Mouse (Mus musculus) MEL (cell line): ENCODE results near the gene Lmnb2. TPM values are rescaled to one million over a fixed set of nuclear protein-coding genes. Genes with fewer than 3 reads are reported as not detected.

ENCODE experiments used
- DNase-seq: peaks from one replicate; pipeline ENCODE4 v3.0.0; 2011; ENCODE audit warnings: low read depth, low spot score
- H3K27ac ChIP-seq: 2 replicates; pipeline ENCODE4 v1.5.1; 2012; ENCODE audit warnings: low read depth, mild to moderate bottlenecking, control low read depth, low read length, moderate library complexity; ENCODE audit not compliant: control insufficient read depth
- H3K27me3 ChIP-seq, 2 experiments: fragments of 150-350 bp in 1 of 2; sonication (generic) in 1 of 2; 2 replicates each; pipeline ENCODE4 v1.6.1; 2012; ENCODE audit warnings: low read length in 2 of 2, mild to moderate bottlenecking in 2 of 2, improper control_type of control experiment in 1 of 2, moderate library complexity in 1 of 2; ENCODE audit not compliant: insufficient read depth in 2 of 2, control insufficient read depth in 1 of 2
- H3K36me3 ChIP-seq, 2 experiments: 2 replicates each; pipeline ENCODE4 v1.6.1; 2012 to 2014; ENCODE audit warnings: low read length in 2 of 2, improper control_type of control experiment in 1 of 2, inconsistent platforms in 1 of 2, mild to moderate bottlenecking in 1 of 2; ENCODE audit not compliant: insufficient read depth in 2 of 2, control insufficient read depth in 1 of 2
- H3K4me1 ChIP-seq, 2 experiments: fragments of 150-350 bp in 1 of 2; sonication (generic) in 1 of 2; 2 replicates each; pipeline ENCODE4 v1.6.1; 2012; ENCODE audit warnings: low read length in 2 of 2, improper control_type of control experiment in 1 of 2, mild to moderate bottlenecking in 1 of 2; ENCODE audit not compliant: insufficient read depth in 2 of 2, control insufficient read depth in 1 of 2
- H3K4me3 ChIP-seq, 2 experiments: fragments of 150-350 bp in 1 of 2; sonication (generic) in 1 of 2; 2 replicates each; pipeline ENCODE4 v1.5.1; 2012; ENCODE audit warnings: low read depth in 2 of 2, low read length in 2 of 2, mild to moderate bottlenecking in 2 of 2, moderate library complexity in 2 of 2, control low read depth in 1 of 2, improper control_type of control experiment in 1 of 2; ENCODE audit not compliant: control insufficient read depth in 1 of 2, insufficient read depth in 1 of 2
- H3K79me2 ChIP-seq: 2 replicates; pipeline ENCODE4 v1.6.1; 2012; ENCODE audit warnings: mild to moderate bottlenecking, low read length, moderate library complexity; ENCODE audit not compliant: control insufficient read depth, poor library complexity, insufficient read depth
- H3K9ac ChIP-seq: 2 replicates; pipeline ENCODE4 v1.6.1; 2012; ENCODE audit warnings: low read depth, mild to moderate bottlenecking, control low read depth, low read length, moderate library complexity; ENCODE audit not compliant: control insufficient read depth, poor library complexity, severe bottlenecking
- H3K9me3 ChIP-seq: fragments of 150-350 bp; sonication (generic); replicated peaks from 2 replicates; pipeline ENCODE4 v1.6.1; 2012; ENCODE audit warnings: mild to moderate bottlenecking, low read length, improper control_type of control experiment, moderate library complexity; ENCODE audit not compliant: insufficient read depth
- BHLHE40 ChIP-seq: IDR thresholded peaks from 2 replicates; pipeline ENCODE4 v1.6.1; 2012; ENCODE audit warnings: low read depth, mild to moderate bottlenecking, inconsistent platforms, low read length, improper control_type of control experiment, borderline replicate concordance
- CHD2 ChIP-seq: IDR thresholded peaks from 2 replicates; pipeline ENCODE4 v1.6.1; 2011; ENCODE audit warnings: low read length, improper control_type of control experiment
- CTCF ChIP-seq, 3 experiments: IDR thresholded peaks in 2 of 3; conservative IDR thresholded peaks in 1 of 3; 2 replicates each; pipeline ENCODE4 v1.5.1; 2011 to 2012; ENCODE audit warnings: low read length in 3 of 3, low read depth in 2 of 3, mild to moderate bottlenecking in 2 of 3, improper control_type of control experiment in 1 of 3, inconsistent platforms in 1 of 3, mixed read lengths in 1 of 3, moderate library complexity in 1 of 3; ENCODE audit not compliant: control insufficient read depth in 1 of 3, insufficient read depth in 1 of 3, poor library complexity in 1 of 3, severe bottlenecking in 1 of 3
- ELF1 ChIP-seq: IDR thresholded peaks from 2 replicates; pipeline ENCODE4 v1.6.1; 2014; ENCODE audit warnings: low read depth, mild to moderate bottlenecking, inconsistent platforms, low read length, improper control_type of control experiment, moderate library complexity
- EP300 ChIP-seq, 2 experiments: IDR thresholded peaks; 2 replicates each; pipeline ENCODE4 v1.6.1; 2011; ENCODE audit warnings: improper control_type of control experiment in 2 of 2, low read length in 2 of 2, low read depth in 1 of 2, mild to moderate bottlenecking in 1 of 2
- ETS1 ChIP-seq: IDR thresholded peaks from 2 replicates; pipeline ENCODE4 v1.6.1; 2012; ENCODE audit warnings: low read depth, mild to moderate bottlenecking, inconsistent platforms, low read length, improper control_type of control experiment, moderate library complexity
- GABPA ChIP-seq: IDR thresholded peaks from 2 replicates; pipeline ENCODE4 v1.6.1; 2012; ENCODE audit warnings: low read depth, mild to moderate bottlenecking, inconsistent platforms, low read length, improper control_type of control experiment, moderate library complexity
- GATA1 ChIP-seq: IDR thresholded peaks from 2 replicates; pipeline ENCODE4 v1.6.1; 2011; ENCODE audit warnings: low read depth, low read length, improper control_type of control experiment
- HCFC1 ChIP-seq: IDR thresholded peaks from 2 replicates; pipeline ENCODE4 v1.6.1; 2012; ENCODE audit warnings: low read depth, mild to moderate bottlenecking, inconsistent platforms, low read length, improper control_type of control experiment, moderate library complexity
- JUND ChIP-seq: IDR thresholded peaks from 2 replicates; pipeline ENCODE4 v1.6.1; 2011; ENCODE audit warnings: low read depth, mild to moderate bottlenecking, improper control_type of control experiment, low read length
- MAX ChIP-seq: IDR thresholded peaks from 2 replicates; pipeline ENCODE4 v1.6.1; 2011; ENCODE audit warnings: low read length, improper control_type of control experiment
- MAZ ChIP-seq: IDR thresholded peaks from 2 replicates; pipeline ENCODE4 v1.6.1; 2012; ENCODE audit warnings: low read depth, mild to moderate bottlenecking, inconsistent platforms, low read length, improper control_type of control experiment
- MEF2A ChIP-seq: IDR thresholded peaks from 2 replicates; pipeline ENCODE4 v1.6.1; 2014; ENCODE audit warnings: low read depth, mild to moderate bottlenecking, inconsistent platforms, low read length, improper control_type of control experiment; ENCODE audit not compliant: poor library complexity, insufficient replicate concordance, severe bottlenecking; ENCODE audit errors: extremely low read depth
- MXI1 ChIP-seq: IDR thresholded peaks from 2 replicates; pipeline ENCODE4 v1.6.1; 2011; ENCODE audit warnings: mild to moderate bottlenecking, low read depth, low read length, improper control_type of control experiment
- MYB ChIP-seq: IDR thresholded peaks from 2 replicates; pipeline ENCODE4 v1.6.1; 2011; ENCODE audit warnings: mild to moderate bottlenecking, low read depth, low read length, improper control_type of control experiment
- NRF1 ChIP-seq: IDR thresholded peaks from 2 replicates; pipeline ENCODE4 v1.6.1; 2014; ENCODE audit warnings: low read depth, mild to moderate bottlenecking, inconsistent platforms, low read length, improper control_type of control experiment, moderate library complexity; ENCODE audit not compliant: poor library complexity, insufficient read depth, severe bottlenecking
- POLR2A ChIP-seq, 2 experiments: IDR thresholded peaks; 2 replicates each; pipeline ENCODE4 v1.6.1; 2011 to 2012; ENCODE audit warnings: low read length in 2 of 2, mild to moderate bottlenecking in 2 of 2, control low read depth in 1 of 2, improper control_type of control experiment in 1 of 2, low read depth in 1 of 2, moderate library complexity in 1 of 2; ENCODE audit not compliant: control insufficient read depth in 1 of 2, insufficient read depth in 1 of 2, poor library complexity in 1 of 2
- POLR2AphosphoS5 ChIP-seq: IDR thresholded peaks from 2 replicates; pipeline ENCODE4 v1.6.1; 2012; ENCODE audit warnings: low read depth, borderline replicate concordance, mild to moderate bottlenecking, inconsistent platforms, low read length, moderate library complexity, mixed read lengths
- RCOR1 ChIP-seq: IDR thresholded peaks from 2 replicates; pipeline ENCODE4 v1.6.1; 2012; ENCODE audit warnings: low read depth, mild to moderate bottlenecking, inconsistent platforms, low read length, improper control_type of control experiment
- TAL1 ChIP-seq: IDR thresholded peaks from 2 replicates; pipeline ENCODE4 v1.6.1; 2012; ENCODE audit warnings: mild to moderate bottlenecking, inconsistent platforms, low read length, moderate library complexity, mixed read lengths
- TBP ChIP-seq: IDR thresholded peaks from 2 replicates; pipeline ENCODE4 v1.8.0; 2011; ENCODE audit warnings: low read depth, low read length, improper control_type of control experiment
- TCF12 ChIP-seq: IDR thresholded peaks from 2 replicates; pipeline ENCODE4 v1.6.1; 2014; ENCODE audit warnings: low read depth, mild to moderate bottlenecking, inconsistent platforms, low read length, improper control_type of control experiment, moderate library complexity
- UBTF ChIP-seq: IDR thresholded peaks from 2 replicates; pipeline ENCODE4 v1.6.1; 2012; ENCODE audit warnings: low read depth, mild to moderate bottlenecking, inconsistent platforms, low read length, improper control_type of control experiment, moderate library complexity, borderline replicate concordance; ENCODE audit not compliant: insufficient read depth
- ZKSCAN1 ChIP-seq: IDR thresholded peaks from 2 replicates; pipeline ENCODE4 v1.6.1; 2012; ENCODE audit warnings: low read depth, mild to moderate bottlenecking, inconsistent platforms, low read length, improper control_type of control experiment, moderate library complexity
- ZNF384 ChIP-seq: IDR thresholded peaks from 2 replicates; pipeline ENCODE4 v1.6.1; 2012; ENCODE audit warnings: low read depth, mild to moderate bottlenecking, inconsistent platforms, low read length, improper control_type of control experiment
- polyA plus RNA-seq, 2 experiments: library from polyadenylated mRNA; stranded (reverse) in 1 of 2; unstranded in 1 of 2; fragments of >175 nt in 1 of 2; fragments of >200 nt in 1 of 2; gene quantifications; 2 replicates each; pipeline versions ENCODE4 v1.2.1 to v1.2.4; 2012; ENCODE audit warnings: low replicate concordance in 2 of 2, low read depth in 1 of 2; ENCODE audit not compliant: insufficient read length in 2 of 2, insufficient read depth in 1 of 2, missing spikeins in 1 of 2
- total RNA-seq: library from RNA; depleted of rRNA; stranded (reverse); fragments of 300-350 nt; gene quantifications from 2 replicates; pipeline ENCODE4 v1.2.3, GENCODE M21; 2012

The Lmnb2 gene
- total and polyA plus RNA-seq, 3 experiments, result 29.9 to 32.8 TPM; not detected in 1

DNA sequence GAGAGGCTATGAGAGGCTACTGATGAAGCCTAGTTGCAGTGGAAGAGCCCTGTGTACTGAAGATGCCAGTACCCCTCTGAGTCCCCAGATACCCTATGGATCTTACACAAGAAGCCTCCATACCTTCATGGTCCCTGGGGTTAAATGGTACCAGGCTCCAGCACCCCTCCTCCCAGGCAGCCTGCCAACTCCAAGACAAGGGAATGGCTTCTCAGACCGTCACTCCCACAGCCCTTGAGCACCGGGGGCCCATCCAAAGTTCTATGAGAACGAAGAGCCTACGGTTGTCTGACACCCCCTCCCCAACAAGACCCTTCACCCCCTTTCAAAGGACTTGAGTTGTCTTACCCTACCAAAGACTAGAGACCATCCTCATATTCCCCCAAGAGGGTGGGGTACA, 2.3 kb downstream of the Lmnb2 start (continued):
- TF ChIP-seq MAX, result no peak

DNA sequence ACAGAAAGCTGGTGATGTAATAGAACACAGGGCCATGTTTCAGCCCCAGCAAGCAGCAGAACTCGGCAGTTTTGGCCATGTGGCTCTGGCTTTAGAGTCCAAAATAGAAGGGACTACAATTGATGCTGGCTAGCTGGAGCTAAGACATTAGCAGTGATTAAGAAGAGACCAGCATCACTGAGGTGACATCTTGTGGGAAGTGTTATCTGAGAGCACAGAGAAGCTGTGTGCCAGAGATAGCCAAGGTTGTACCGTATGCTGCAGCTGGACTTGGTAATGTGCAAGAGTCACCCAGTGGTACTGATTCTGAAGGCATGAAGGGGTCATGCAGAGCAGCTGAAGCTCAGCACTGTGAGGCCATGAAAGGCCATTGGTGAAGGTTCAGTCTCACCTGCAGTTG, 2.8 kb downstream of the Lmnb2 start:
- no peak overlapping the region for H3K9ac ChIP-seq
- TF ChIP-seq MXI1 (no peak), TBP (no peak), TAL1 (peak; percentile 80), ETS1 (0 out of 2 replicates have a peak, but pooled peaks have one; percentile 7), EP300 (IDR thresholded peaks at IDR 0.05; ENCODE audit: low read depth in 1 of 2, low read length in 2 of 2) (peak; percentile 58 to 72), RCOR1 (peak; percentile 66), UBTF (no peak), GATA1 (peak; percentile 70), MYB (no peak), MAZ (no peak), ELF1 (no peak), MAX (no peak), TCF12 (peak; percentile 79)
- TF ChIP-seq, all 39 proteins: peak for 6
- Histone ChIP-seq H3K79me2 (peaks cover 6% of the 10 kb centered on the region), H3K27ac (no peak overlapping the region), H3K4me3 (no peak overlapping the region), H3K27me3 (no peaks in the 10 kb centered on the region; a peak in 1 of 4 replicates), H3K9me3 (no peaks in the 10 kb centered on the region), H3K4me1 (peaks cover 0 to 8% of the 10 kb centered on the region in 2 experiments; a peak in 1 of 4 replicates), H3K36me3 (peaks cover 0 to 2% of the 10 kb centered on the region in 2 experiments; a peak in 1 of 4 replicates)
- peak; percentile 46 for DNase-seq

DNA sequence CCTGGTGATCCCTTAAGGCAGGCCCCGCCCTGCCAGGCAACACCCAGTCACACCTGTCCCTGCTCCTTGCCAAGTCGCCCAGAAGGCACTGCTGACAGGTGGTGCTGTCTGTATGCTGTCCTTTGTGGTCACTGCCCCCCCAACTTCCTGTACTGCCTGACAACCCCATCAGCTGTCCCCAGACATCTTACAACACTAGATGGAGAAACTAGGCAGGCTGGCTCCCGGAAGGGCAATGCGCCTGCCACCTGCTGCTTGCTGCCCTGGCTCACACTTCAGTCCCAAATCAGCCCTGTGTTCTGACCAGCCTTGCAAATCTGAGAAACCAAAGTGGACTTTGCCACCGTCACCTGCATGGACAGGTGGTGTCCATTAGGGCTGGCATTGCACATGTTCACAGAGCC, 3.8 kb downstream of the Lmnb2 start:
- DNase-seq, result no peak
- Histone ChIP-seq H3K27me3 (no peaks in the 10 kb centered on the region), H3K36me3 (peaks cover 0 to 2% of the 10 kb centered on the region in 2 experiments; a peak in 2 of 4 replicates), H3K4me3 (no peak overlapping the region), H3K9ac (no peak overlapping the region), H3K79me2 (peaks cover 6% of the 10 kb centered on the region), H3K27ac (no peak overlapping the region), H3K9me3 (no peaks in the 10 kb centered on the region), H3K4me1 (peaks cover 0 to 8% of the 10 kb centered on the region in 2 experiments; a peak in 1 of 4 replicates)
- no peak for TF ChIP-seq BHLHE40
- TF ChIP-seq JUND, result no peak
- no peak for TF ChIP-seq ZNF384
- no peak for TF ChIP-seq MAZ
- TF ChIP-seq MEF2A, result no peak
- TF ChIP-seq MXI1, result no peak
- no peak for TF ChIP-seq HCFC1
- no peak for TF ChIP-seq TCF12
- no peak for TF ChIP-seq POLR2AphosphoS5
- TF ChIP-seq CTCF (IDR thresholded peaks at IDR 0.05 in 2 of 3, conservative IDR thresholded peaks at IDR 0.05 in 1 of 3; ENCODE audit: control insufficient read depth in 1 of 3, insufficient read depth in 1 of 3, low read depth in 2 of 3, low read length in 3 of 3, poor library complexity in 1 of 3, severe bottlenecking in 1 of 3), result no peak
- TF ChIP-seq TAL1, result no peak
- TF ChIP-seq CHD2, result no peak
- no peak for TF ChIP-seq ETS1
- no peak for TF ChIP-seq NRF1
- TF ChIP-seq POLR2A (IDR thresholded peaks at IDR 0.05; ENCODE audit: control insufficient read depth in 1 of 2, insufficient read depth in 1 of 2, low read depth in 1 of 2, low read length in 2 of 2, poor library complexity in 1 of 2), result no peak
- TF ChIP-seq ZKSCAN1, result no peak
- no peak for TF ChIP-seq GABPA
